Mouse (Mus musculus): ENCODE data around the gene E2f2. TPM values are rescaled to one million over a fixed set of nuclear protein-coding genes. Genes with fewer than 3 reads are reported as not detected.
A peak's percentile ranks its signal among the peaks of the same experiment; 100 is the strongest.

The E2f2 gene
- polyA plus RNA-seq, 1 experiment from 2014 or later, result 5.7 TPM

DNA sequence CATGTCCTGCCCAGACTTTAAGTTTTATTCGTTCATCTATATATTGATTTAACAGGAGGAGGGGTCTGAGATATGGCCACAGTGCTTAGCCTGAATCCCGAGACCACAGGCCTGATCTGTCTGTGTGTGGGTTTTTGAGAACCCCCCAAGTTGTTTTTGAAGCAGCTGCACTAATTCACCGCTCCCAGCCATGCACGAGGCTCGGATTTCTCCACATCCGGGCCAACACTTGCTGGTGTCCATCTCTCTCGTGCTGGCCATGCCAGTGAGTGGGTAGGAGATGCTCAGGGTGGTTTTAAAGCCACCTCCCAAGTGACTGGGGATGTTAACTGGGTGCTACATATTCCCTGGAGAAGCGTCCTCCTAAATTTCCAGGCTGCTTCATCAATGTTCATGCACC is 7.2 kb upstream of the E2f2 start:
- no peak overlapping the region for H3K9ac ChIP-seq (ENCODE audit: low read depth, low read length)
- WGBS, result 59% methylated on average over 8 of the region's 8 CpGs
- no peak overlapping the region for H3K4me3 ChIP-seq (ENCODE audit: low read length)
- H3K27ac ChIP-seq (ENCODE audit: low read depth, low read length), result no peak overlapping the region
- peaks cover under 1% of the 10 kb centered on the region; the same call in 1 of the 2 replicates for H3K4me1 ChIP-seq (ENCODE audit: control insufficient read depth, insufficient read depth, low read length)
- no peak for ATAC-seq (ENCODE audit: low FRiP score, low TSS enrichment)
- H3K4me2 ChIP-seq (replicated peaks; ENCODE audit: low read depth, low read length), result no peak overlapping the region
- H3K27me3 ChIP-seq (ENCODE audit: control insufficient read depth, insufficient read depth, low read length), result no peaks in the 10 kb centered on the region
- no peaks in the 10 kb centered on the region for H3K36me3 ChIP-seq (ENCODE audit: control insufficient read depth, insufficient read depth, low read length)
- no peaks in the 10 kb centered on the region for H3K9me3 ChIP-seq (ENCODE audit: control insufficient read depth, low read length)

DNA sequence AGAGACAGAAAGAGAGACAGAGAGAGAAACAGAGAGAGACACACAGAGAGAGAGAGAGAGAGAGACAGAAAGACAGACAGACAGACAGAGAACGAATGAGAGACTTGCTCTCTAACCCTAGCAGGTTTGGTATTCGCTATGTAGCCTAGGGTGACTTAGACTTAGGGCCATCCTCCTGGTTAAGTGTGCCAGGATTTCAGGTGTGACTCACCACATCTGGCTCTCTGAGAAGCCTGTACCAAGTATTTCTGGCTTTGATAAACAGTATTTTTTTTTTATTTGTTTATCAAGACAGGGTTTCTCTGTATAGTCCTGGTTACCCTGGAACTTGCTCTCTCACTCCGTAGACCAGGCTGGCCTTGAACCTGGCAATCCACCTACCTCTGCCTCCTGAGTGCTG is 4.5 kb upstream of the E2f2 start:
- no peaks in the 10 kb centered on the region for H3K9me3 ChIP-seq (ENCODE audit: control insufficient read depth, low read length)
- ATAC-seq (ENCODE audit: low FRiP score, low TSS enrichment), result no peak
- no peak overlapping the region for H3K4me3 ChIP-seq (ENCODE audit: low read length)
- no peaks in the 10 kb centered on the region for H3K4me1 ChIP-seq (ENCODE audit: control insufficient read depth, insufficient read depth, low read length)
- H3K27me3 ChIP-seq (ENCODE audit: control insufficient read depth, insufficient read depth, low read length), result no peaks in the 10 kb centered on the region
- no peaks in the 10 kb centered on the region for H3K36me3 ChIP-seq (ENCODE audit: control insufficient read depth, insufficient read depth, low read length)
- H3K27ac ChIP-seq (ENCODE audit: low read depth, low read length), result no peak overlapping the region
- no peak overlapping the region for H3K4me2 ChIP-seq (replicated peaks; ENCODE audit: low read depth, low read length)
- WGBS, result 85% methylated on average over 3 of the region's 3 CpGs
- H3K9ac ChIP-seq (ENCODE audit: low read depth, low read length), result no peak overlapping the region

DNA sequence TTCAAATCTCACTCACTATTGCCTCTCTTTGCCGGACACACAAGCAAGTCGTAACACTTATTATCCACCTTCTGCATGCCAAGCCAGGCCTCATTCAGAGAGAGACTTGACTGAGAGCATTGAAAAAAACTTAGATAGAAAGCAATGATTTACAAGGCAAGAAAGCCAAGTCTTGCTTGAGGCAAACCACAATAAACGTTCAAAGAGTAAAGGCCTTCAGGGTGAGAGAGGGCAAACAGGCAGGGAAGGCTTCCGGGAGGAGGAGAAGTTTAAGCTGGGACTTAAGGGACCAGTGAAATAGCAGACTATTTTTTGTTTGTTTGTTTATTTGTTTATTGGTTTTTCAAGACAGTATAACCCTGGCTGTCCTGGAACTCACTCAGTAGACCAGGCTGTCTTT is 1.8 kb upstream of the E2f2 start:
- no peaks in the 10 kb centered on the region for H3K9me3 ChIP-seq (ENCODE audit: control insufficient read depth, low read length)
- H3K4me2 ChIP-seq (replicated peaks; ENCODE audit: low read depth, low read length), result no peak overlapping the region
- H3K27ac ChIP-seq (ENCODE audit: low read depth, low read length), result no peak overlapping the region
- H3K27me3 ChIP-seq (ENCODE audit: control insufficient read depth, insufficient read depth, low read length), result no peaks in the 10 kb centered on the region
- peaks cover 18% of the 10 kb centered on the region for H3K4me1 ChIP-seq (ENCODE audit: control insufficient read depth, insufficient read depth, low read length)
- WGBS, result 69% methylated on average over 4 of the region's 4 CpGs
- no peak for ATAC-seq (ENCODE audit: low FRiP score, low TSS enrichment)
- H3K36me3 ChIP-seq (ENCODE audit: control insufficient read depth, insufficient read depth, low read length), result no peaks in the 10 kb centered on the region
- no peak overlapping the region for H3K9ac ChIP-seq (ENCODE audit: low read depth, low read length)
- no peak overlapping the region for H3K4me3 ChIP-seq (ENCODE audit: low read length)

DNA sequence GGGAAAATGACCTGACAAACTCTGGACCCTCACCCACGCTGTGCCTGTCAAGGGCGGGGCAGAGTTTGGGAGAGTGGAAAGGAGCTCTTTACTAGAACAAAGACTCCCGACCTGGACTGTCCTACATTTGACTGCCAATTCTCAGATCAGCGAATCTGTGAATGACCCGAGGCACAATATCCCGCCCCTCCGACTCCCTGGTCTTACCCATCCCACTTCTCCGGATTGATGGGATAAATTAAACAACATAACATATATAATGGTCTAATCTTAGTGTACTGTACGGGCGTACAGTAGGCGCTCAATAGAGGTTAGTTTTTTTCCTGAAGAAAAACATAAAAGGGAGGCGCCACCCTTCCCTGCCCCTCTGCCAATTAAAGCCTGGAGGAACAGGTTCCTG is 739 bp upstream of the E2f2 start:
- no peak for ATAC-seq (ENCODE audit: low FRiP score, low TSS enrichment)
- peak overlapping the region; percentile 69 for H3K9ac ChIP-seq (ENCODE audit: low read depth, low read length)
- no peak overlapping the region for H3K27ac ChIP-seq (ENCODE audit: low read depth, low read length)
- H3K27me3 ChIP-seq (ENCODE audit: control insufficient read depth, insufficient read depth, low read length), result no peaks in the 10 kb centered on the region
- H3K4me3 ChIP-seq (ENCODE audit: low read length), result peak overlapping the region; percentile 80
- no peaks in the 10 kb centered on the region for H3K36me3 ChIP-seq (ENCODE audit: control insufficient read depth, insufficient read depth, low read length)
- peaks cover 23% of the 10 kb centered on the region for H3K4me1 ChIP-seq (ENCODE audit: control insufficient read depth, insufficient read depth, low read length)
- no peaks in the 10 kb centered on the region for H3K9me3 ChIP-seq (ENCODE audit: control insufficient read depth, low read length)
- 19% methylated on average over 12 of the region's 12 CpGs for WGBS
- peak overlapping the region; percentile 67 for H3K4me2 ChIP-seq (replicated peaks; ENCODE audit: low read depth, low read length)

DNA sequence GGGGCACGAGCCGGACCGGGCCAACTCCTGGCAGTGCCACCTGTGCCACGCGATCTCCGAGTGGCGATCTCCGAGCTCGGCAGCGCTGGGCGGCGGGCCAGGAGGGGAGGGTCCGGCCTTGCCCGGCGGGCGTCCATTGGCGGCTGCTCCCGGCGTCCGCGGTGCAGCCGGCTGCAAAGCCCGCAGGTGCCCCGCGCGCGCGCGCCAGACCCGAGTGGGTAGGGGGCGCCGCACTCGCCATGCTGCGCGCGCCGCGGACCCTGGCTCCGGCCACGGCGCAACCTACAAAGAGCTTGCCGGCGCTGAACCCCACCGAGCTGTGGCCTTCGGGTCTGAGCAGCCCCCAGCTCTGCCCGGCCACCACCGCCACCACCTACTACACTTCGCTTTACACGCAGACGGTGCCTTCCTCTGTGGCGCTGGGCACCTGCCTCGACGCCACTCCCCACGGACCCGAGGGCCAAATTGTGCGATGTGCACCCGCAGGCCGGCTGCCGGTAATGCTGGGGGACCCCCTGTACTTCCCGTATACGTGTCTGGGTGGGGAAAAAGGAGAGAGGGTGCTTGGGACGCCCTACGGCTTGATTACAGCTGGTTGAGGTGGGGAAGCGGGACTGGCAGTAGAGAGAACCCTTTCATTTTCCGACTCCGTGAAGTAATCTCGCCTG is 482 bp downstream of the E2f2 start:
- Histone ChIP-seq H3K36me3 (ENCODE audit: control insufficient read depth, insufficient read depth, low read length) (no peaks in the 10 kb centered on the region), H3K4me3 (ENCODE audit: low read length) (peak overlapping the region; percentile 80), H3K4me2 (replicated peaks; ENCODE audit: low read depth, low read length) (peak overlapping the region; percentile 67), H3K27me3 (ENCODE audit: control insufficient read depth, insufficient read depth, low read length) (no peaks in the 10 kb centered on the region), H3K4me1 (ENCODE audit: control insufficient read depth, insufficient read depth, low read length) (peaks cover 34% of the 10 kb centered on the region), H3K9ac (ENCODE audit: low read depth, low read length) (peak overlapping the region; percentile 69), H3K9me3 (ENCODE audit: control insufficient read depth, low read length) (no peaks in the 10 kb centered on the region), H3K27ac (ENCODE audit: low read depth, low read length) (peak overlapping the region; percentile 33; the same call in 1 of the 2 replicates)
- under 1% methylated on average over 67 of the region's 67 CpGs for WGBS
- ATAC-seq (ENCODE audit: low FRiP score, low TSS enrichment), result peak; percentile 33; the same call in 1 of the 2 replicates

DNA sequence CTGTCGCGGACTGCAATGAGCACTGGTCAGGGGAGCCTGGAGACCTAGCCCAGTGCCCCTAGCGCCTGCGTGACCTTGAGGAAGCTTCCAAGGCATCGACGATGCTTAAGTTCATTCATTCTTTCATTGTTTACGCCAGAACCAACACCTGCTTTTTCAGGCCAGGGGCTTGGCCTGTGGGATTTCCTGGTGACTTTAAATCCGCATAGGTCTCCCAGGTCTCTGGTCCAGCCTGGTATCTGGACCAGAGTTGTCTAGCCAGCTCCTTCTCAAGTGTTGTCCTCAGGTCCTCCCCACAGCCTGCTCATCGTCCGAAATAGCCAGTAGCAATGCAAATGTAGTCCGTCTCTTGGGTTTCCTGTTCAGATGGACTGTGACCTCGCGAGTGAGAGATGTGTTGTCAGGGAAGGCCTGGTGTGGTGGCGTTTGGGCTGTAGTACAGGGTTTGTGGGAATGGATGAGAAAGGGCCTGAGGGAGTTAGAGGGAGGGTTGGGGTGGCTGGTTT is 1.1 kb downstream of the E2f2 start:
- ATAC-seq (ENCODE audit: low FRiP score, low TSS enrichment), result no peak
- peak overlapping the region; percentile 67 for H3K4me2 ChIP-seq (replicated peaks; ENCODE audit: low read depth, low read length)
- no peaks in the 10 kb centered on the region for H3K36me3 ChIP-seq (ENCODE audit: control insufficient read depth, insufficient read depth, low read length)
- WGBS, result 2% methylated on average over 14 of the region's 14 CpGs
- no peaks in the 10 kb centered on the region for H3K9me3 ChIP-seq (ENCODE audit: control insufficient read depth, low read length)
- H3K27me3 ChIP-seq (ENCODE audit: control insufficient read depth, insufficient read depth, low read length), result no peaks in the 10 kb centered on the region
- peak overlapping the region; percentile 33; the same call in 1 of the 2 replicates for H3K27ac ChIP-seq (ENCODE audit: low read depth, low read length)
- H3K4me1 ChIP-seq (ENCODE audit: control insufficient read depth, insufficient read depth, low read length), result peaks cover 37% of the 10 kb centered on the region
- H3K4me3 ChIP-seq (ENCODE audit: low read length), result peak overlapping the region; percentile 80
- peak overlapping the region; percentile 69 for H3K9ac ChIP-seq (ENCODE audit: low read depth, low read length)

DNA sequence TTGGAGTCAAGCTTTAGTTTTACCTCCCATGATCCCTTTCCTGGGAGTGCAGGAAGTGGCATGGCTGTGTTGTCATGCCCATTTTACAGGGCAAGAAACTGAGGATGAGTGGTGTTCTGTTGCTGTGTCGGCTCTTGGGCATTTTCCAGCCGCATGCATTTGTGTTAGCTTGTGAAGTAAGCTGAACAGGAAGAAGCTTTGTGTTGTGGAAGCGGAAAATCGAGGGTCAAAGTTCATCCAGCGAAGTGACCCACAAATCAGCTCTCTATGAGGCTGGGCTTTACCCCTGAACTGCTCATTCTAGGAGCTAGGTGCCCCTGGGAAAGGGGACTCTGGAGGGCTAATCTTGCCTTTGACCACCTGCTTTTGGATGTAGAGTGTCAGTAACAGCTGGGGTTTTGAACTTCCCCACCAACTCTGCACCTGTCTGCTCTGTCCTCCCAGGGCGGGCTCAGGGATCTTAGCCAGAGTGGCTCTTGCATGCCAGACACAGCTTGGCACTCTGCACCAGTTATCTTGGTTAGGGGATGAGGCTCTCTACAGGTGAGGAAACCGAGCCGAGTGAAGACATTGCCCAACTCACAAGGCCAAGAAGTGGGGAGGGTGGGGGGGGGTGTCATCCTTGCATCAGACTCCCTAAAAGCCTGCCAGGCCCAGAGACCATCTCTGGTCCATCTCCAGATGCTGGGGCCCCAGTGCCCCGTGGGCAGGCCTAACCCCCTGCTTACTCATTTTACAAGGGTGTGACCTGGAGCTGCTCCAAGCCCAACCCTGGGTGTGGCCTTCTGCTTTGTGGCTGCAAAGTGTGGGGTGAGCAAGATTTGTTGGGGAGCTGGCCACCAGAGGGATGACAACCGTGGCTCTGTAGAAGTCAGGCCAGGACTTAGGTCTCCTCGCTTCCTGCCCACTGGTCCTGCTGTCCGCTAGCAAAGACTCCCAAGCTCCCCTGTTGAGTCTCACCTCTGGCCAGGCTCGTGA is 2.3 kb downstream of the E2f2 start:
- H3K9ac ChIP-seq (ENCODE audit: low read depth, low read length), result no peak overlapping the region
- H3K4me3 ChIP-seq (ENCODE audit: low read length), result peak overlapping the region; percentile 80; the same call in 1 of the 2 replicates
- ATAC-seq (ENCODE audit: low FRiP score, low TSS enrichment), result no peak
- no peaks in the 10 kb centered on the region for H3K27me3 ChIP-seq (ENCODE audit: control insufficient read depth, insufficient read depth, low read length)
- H3K4me2 ChIP-seq (replicated peaks; ENCODE audit: low read depth, low read length), result peak overlapping the region; percentile 67
- no peaks in the 10 kb centered on the region for H3K9me3 ChIP-seq (ENCODE audit: control insufficient read depth, low read length)
- WGBS, result 75% methylated on average over 13 of the region's 13 CpGs
- peaks cover 37% of the 10 kb centered on the region for H3K4me1 ChIP-seq (ENCODE audit: control insufficient read depth, insufficient read depth, low read length)
- no peaks in the 10 kb centered on the region for H3K36me3 ChIP-seq (ENCODE audit: control insufficient read depth, insufficient read depth, low read length)
- H3K27ac ChIP-seq (ENCODE audit: low read depth, low read length), result no peak overlapping the region

DNA sequence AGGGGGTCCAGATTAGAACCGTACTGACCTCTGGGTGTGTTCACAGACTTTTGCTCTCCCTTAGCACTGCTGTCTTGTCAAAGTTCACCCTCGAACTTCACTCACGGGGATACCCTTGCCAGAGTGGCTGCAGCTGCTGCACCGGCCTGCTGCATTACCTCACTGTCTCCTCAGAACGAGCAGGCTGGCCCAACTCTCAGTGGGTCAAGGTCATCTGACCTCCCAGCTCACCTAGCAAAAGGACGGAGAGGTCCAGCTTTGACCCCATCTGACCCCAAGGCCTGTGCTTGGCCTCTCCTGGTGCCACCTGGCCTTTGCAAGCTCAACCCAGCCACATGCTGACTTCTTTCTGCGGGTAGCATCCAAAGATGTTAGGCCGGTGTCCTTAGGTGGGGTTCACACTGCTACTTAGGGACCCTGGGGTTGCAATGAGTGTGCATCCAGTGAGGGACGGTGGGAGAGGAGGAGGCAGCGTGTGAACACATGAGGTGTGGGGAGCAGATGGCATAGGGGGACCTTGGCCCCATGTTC is 3.9 kb downstream of the E2f2 start:
- H3K4me3 ChIP-seq (ENCODE audit: low read length), result no peak overlapping the region
- no peaks in the 10 kb centered on the region for H3K36me3 ChIP-seq (ENCODE audit: control insufficient read depth, insufficient read depth, low read length)
- 69% methylated on average over 10 of the region's 10 CpGs for WGBS
- no peaks in the 10 kb centered on the region for H3K9me3 ChIP-seq (ENCODE audit: control insufficient read depth, low read length)
- no peaks in the 10 kb centered on the region for H3K27me3 ChIP-seq (ENCODE audit: control insufficient read depth, insufficient read depth, low read length)
- H3K4me2 ChIP-seq (replicated peaks; ENCODE audit: low read depth, low read length), result no peak overlapping the region
- peak overlapping the region; percentile 12; the same call in 1 of the 2 replicates for H3K9ac ChIP-seq (ENCODE audit: low read depth, low read length)
- H3K4me1 ChIP-seq (ENCODE audit: control insufficient read depth, insufficient read depth, low read length), result peaks cover 41% of the 10 kb centered on the region
- no peak for ATAC-seq (ENCODE audit: low FRiP score, low TSS enrichment)
- no peak overlapping the region for H3K27ac ChIP-seq (ENCODE audit: low read depth, low read length)

All from kidney, embryonic 14.5 days (tissue).